Mouse (Mus musculus): ENCODE results near the gene Ireb2. TPM values are rescaled to one million over a fixed set of nuclear protein-coding genes. Genes with fewer than 3 reads are reported as not detected.

Gene Ireb2
- polyA plus RNA-seq, 1 experiment from 2014 or later: 31.0 TPM

GRCm38 (mm10) chr9:54961059-54961458 is 97.5 kb downstream of the Ireb2 start:
- H3K27me3 ChIP-seq (ENCODE audit: control insufficient read depth, insufficient read depth, low read length): no peaks in the 10 kb centered on the region

More at GRCm38 (mm10) chr9:54961059-54961458, 97.5 kb downstream of the Ireb2 start:
- 87% methylated on average over 4 of the region's 4 CpGs for WGBS
- H3K4me1 ChIP-seq (ENCODE audit: control insufficient read depth in 2 of 2, insufficient read depth in 2 of 2, low read length in 2 of 2): no peaks in the 10 kb centered on the region
- no peaks in the 10 kb centered on the region for H3K9me3 ChIP-seq (ENCODE audit: control insufficient read depth, low read length)
- ATAC-seq (ENCODE audit: insufficient number of reproducible peaks, insufficient read depth, low FRiP score, low read depth): no peak
- no peak overlapping the region for H3K4me2 ChIP-seq (ENCODE audit: low read length)
- no peak overlapping the region for H3K9ac ChIP-seq (ENCODE audit: low read length)
- H3K4me3 ChIP-seq (ENCODE audit: control insufficient read depth in 1 of 2, insufficient read depth in 1 of 2, low read depth in 1 of 2, low read length in 2 of 2): no peak overlapping the region
- H3K36me3 ChIP-seq (ENCODE audit: control insufficient read depth, insufficient read depth, low read length): peaks cover 43% of the 10 kb centered on the region
- H3K27ac ChIP-seq (replicated peaks in 1 of 2; ENCODE audit: control insufficient read depth in 1 of 2, insufficient read depth in 1 of 2, low read depth in 2 of 2, low read length in 2 of 2): no peak overlapping the region

Other genes with a start within 250 kb of the Ireb2 start
- gene Acsbg1, start 201.9 kb upstream of the Ireb2 start, polyA plus RNA-seq (2014; fragmentation: Nextera tagmentation; extraction: Ambion mirVana): 0.07 TPM in 1 of 2 replicates, not detected in the other
- 29.0 and 30.1 TPM in 2 replicates for gene Dnaja4, start 164.9 kb upstream of the Ireb2 start, polyA plus RNA-seq (2014; fragmentation: Nextera tagmentation; extraction: Ambion mirVana)
- gene Wdr61, start 129.3 kb upstream of the Ireb2 start, polyA plus RNA-seq (2014; fragmentation: Nextera tagmentation; extraction: Ambion mirVana): 103 and 105 TPM in 2 replicates
- gene Crabp1, start 99.0 kb upstream of the Ireb2 start, polyA plus RNA-seq (2014; fragmentation: Nextera tagmentation; extraction: Ambion mirVana): 7.0 and 13.8 TPM in 2 replicates
- gene Hykk, start 53.5 kb downstream of the Ireb2 start, polyA plus RNA-seq (2014; fragmentation: Nextera tagmentation; extraction: Ambion mirVana): 2.8 and 3.1 TPM in 2 replicates
- gene Psma4, start 87.0 kb downstream of the Ireb2 start, polyA plus RNA-seq (2014; fragmentation: Nextera tagmentation; extraction: Ambion mirVana): 224 and 239 TPM in 2 replicates
- 1.2 and 1.3 TPM in 2 replicates for gene AY074887, start 87.2 kb downstream of the Ireb2 start, polyA plus RNA-seq (2014; fragmentation: Nextera tagmentation; extraction: Ambion mirVana)
- gene Chrna5, start 117.1 kb downstream of the Ireb2 start, polyA plus RNA-seq (2014; fragmentation: Nextera tagmentation; extraction: Ambion mirVana): 0.16 and 0.27 TPM in 2 replicates
- gene Chrna3, start 162.8 kb downstream of the Ireb2 start, polyA plus RNA-seq (2014; fragmentation: Nextera tagmentation; extraction: Ambion mirVana): 0.05 and 0.66 TPM in 2 replicates
- 0.32 and 0.68 TPM in 2 replicates for gene Chrnb4, start 185.0 kb downstream of the Ireb2 start, polyA plus RNA-seq (2014; fragmentation: Nextera tagmentation; extraction: Ambion mirVana)

Data from heart, embryonic 14.5 days (tissue).